Mouse (Mus musculus): ENCODE measurements around the gene Agtr1a.

The Agtr1a gene

DNA sequence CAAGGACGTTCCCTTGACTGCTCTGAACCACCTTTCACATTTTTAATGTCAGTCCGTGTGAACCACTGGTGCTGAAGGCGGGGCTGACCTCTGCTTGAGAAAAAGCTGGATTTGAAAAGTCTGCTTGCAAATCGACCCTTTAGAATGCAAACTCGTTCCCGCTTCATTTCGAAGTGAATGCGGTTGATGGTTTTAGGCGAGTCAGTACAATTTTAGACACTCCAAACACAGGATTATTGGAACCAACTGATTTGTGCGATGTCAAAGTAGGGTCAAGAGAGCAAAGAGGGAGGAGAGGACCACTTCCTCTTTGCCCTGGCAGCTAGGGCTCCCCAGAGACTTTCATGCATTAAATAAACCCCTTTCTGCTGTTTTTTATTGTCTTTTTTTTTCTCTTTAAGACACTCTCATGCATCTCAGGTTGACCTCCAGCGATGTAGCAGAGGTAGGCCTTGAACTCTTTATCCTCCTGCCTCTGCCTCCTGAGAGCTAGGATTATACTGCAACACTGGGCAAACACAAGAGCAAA is 27.9 kb downstream of the Agtr1a start:
- CTCF ChIA-PET: no interaction called here

DNA sequence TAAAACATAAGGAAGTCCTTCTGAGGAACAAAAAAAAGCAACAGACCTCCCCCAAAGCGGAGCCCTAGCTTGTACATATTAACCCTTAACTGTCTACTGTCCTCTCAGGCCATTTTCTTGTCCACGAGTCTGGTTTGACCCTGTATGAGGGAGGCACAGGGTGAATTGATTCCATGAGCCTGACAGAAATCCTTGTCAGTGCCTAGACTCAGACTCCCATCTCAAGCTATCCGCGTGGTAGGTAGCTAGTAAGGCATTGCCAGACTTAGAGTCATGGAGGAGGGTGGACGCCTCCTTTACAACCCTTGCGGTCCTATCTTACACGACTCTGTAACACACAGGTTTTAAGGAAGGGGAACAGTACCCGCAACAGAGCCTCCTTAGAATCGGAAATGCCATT is 28.5 kb downstream of the Agtr1a start:
- CTCF ChIA-PET: no interaction called here

DNA sequence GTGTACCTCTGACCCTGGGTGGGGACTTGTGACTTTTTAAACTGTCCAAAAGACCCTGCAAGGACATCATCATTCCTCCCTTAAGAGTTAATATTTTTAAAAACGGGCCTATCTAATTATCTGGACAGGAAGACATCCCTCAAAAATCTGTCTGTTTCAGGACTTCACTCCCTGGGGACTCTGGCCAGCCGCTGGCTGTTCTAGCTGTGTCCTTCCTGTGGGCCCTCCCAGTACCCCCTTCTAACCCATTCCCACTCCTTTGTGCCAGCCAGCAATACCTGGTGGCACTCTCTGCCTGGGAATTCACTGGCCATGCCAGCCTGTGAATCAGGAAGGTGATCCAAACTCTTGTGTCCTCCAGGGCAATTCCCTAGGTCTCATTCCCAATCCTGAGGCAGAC is 29.1 kb downstream of the Agtr1a start:
- CTCF ChIA-PET: no interaction called here

DNA sequence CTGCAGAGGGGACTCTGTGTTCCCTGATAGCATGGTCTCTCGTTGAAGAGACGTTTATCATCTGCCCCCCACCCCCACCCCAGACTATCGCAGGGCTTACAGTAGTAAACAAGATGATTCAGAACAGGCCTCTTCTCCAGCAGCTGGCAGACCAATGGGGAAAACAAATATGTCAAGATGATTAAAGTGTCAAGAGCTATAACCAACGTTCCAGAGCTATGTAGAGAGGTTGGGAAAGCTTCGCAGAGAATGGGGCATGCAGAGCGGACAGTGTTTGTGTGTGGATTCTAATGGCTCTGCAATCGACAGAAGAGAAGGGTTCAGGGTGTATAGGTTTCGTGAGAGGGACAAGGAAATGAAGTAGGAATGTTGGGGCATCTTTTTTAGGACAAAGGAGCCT is 31.9 kb downstream of the Agtr1a start:
- CTCF ChIA-PET: no interaction called here

DNA sequence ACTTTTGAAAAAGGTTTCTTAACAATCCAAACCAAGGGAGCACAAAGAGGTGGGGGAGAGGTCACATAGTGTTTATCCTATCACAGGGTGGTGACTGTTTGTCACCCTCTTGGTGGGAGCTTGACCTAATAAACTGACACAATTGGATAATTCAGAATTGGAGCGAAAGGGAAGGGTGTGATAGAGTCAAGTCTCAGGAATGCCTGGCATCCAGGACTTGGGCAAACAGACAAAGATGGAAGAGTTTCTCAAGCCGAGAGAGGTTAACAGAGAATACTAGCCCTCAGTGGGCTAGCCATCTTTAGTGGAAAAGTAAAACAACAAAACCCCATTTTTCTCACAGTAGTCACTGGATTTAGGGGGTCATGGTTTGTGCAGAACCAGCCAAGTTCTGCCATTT is 32.5 kb downstream of the Agtr1a start:
- CTCF ChIA-PET: no interaction called here

DNA sequence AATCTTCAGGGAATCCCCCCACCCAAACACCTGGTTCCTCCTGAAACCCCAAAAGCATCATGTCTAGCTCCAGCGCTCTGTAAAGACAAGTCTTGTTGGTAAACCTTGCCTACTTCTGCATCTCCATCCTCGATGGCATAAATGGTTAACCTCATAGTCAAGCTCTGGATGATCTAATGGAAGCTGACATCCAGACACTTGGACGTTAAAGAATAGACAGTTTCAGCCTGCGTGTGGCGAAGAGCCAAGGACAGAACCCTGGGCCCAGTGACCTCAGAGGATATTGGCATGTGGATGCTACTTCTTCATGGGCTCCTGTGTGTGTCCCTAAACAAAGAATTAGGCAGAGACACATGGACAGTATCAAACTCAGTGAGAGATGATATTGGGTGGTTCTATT is 42.6 kb downstream of the Agtr1a start:
- CTCF ChIA-PET: no interaction called here

DNA sequence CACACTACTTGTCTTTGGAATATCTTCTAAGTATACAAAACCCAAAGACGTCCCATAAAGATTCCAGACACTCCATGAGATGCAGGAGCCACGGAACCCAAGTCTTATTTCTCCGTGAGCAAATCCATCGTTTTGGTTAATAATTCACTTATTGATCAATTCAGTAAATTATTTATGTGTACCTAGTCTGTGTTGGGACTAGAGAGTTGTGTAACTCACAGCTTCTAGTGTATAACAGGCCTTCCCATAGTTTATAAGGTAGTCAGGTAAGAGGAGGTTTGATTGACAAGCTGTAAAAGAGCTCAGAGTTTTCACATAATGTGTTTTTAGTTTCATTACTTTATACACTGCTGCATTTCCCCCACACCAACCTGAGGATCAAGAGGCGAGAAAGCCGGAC is 48.9 kb downstream of the Agtr1a start:
- CTCF ChIA-PET: no interaction called here

DNA sequence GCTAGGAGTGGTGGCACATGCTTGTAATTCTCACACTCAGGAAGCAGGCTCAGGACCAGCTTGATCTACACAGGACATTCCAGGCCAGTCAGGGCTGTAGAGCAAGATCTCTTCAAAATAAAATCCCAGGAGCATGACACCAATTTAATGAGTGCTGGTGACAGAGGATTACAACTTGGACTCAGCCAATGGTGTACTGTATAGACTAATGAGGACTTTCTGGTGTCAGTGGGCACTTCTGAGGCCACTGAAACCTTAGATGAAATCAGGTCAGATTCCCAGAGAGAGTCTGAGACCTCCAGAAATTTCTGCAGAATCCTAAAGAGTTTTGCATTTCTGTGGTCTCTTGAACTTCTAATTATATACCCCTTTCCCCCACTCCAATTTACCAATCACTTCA is 57.9 kb downstream of the Agtr1a start:
- CTCF ChIA-PET: no interaction called here

DNA sequence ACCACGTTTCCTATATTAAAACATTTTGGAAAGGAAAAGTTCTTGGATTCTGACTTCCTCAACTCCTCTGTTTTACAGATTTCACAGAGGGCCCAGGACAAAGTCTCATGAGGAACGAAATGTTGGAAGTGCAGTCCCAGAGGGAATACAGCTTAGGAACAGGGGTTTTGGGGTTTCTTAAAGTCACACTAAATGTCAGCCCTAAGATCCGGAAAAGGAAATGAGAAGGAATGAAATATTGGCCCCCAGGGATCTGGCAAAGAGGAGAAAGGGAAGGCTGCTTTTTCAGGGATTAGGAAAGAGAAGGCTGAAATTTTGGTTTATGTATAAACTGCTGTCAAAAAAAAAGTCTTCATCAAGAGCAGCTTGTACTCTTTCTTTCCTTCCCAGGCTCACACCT is 60.2 kb downstream of the Agtr1a start:
- CTCF ChIA-PET: no interaction called here

DNA sequence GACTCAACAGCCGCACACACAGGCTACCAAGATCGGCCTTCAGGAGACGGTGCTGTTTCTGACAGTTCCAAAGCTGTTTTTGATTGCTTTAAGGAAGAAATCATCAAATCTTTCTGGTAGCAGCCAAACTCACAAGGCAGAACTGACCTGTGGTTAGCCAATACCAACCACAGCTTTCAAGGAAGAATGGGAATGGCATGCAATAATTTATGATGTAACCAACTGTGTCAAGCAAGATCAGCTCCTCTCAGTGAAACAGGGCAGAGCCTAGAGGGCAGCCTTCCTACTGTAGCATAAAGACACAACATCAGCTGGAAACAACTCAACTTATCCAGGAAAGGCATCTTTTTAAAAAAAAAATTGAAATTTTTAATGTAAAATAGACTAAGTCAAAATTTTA is 62.6 kb downstream of the Agtr1a start:
- CTCF ChIA-PET: no interaction called here

DNA sequence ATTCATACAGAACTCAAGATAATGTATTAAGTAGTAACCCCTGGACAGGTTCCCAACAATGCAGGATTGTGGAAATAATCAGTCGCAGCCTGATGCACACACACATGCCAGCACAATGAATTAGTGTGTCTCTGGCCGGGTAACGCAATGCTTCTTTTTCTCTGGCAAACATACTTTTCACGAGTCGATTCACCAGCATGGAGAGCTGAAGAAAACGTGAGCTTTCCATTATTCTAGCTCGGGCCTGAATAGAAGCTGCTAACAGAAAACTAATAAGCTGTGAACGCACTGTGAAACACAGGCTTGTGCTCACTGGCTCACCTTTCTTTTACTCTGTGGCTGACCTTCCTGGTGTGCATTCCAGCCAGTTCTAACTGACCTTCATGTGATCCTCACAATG is 64.4 kb downstream of the Agtr1a start:
- CTCF ChIA-PET: no interaction called here

DNA sequence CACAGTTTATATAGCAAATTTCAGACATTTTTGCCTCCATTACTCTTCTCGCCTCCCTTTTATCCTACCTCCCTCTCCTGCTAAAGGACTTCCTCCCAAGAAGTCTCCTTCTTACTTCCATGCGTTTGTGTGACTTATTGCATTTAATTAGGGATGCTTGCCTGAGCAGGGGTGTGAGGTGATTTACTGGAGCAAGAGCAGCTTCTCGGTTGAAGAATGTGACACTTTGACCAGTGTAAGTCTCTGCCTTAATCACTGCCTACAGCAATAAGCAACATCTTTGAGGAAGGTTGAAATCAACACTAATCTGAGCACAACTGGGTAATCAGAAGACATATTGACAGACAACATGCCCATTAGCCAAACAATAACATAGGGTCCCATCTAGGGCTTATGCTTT is 67.6 kb downstream of the Agtr1a start:
- CTCF ChIA-PET: no interaction called here

DNA sequence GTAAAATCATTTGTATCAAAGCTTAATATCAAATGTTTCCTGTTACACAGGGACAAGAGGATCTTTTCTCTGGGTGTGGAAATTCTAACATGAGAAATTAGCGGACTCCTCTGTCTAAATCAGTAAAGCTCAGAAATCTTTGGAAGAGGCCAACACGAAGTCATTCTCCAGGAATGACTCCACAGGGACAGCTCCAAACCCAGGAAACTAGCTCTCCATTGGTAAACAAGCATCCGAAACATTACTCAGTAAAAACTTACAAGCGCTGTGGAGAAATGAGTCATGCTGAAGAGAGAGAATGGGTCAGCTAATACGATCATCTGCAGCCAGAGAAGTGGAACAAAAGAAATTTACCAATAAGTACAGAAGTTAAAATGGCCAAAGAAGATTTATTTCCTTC is 82.4 kb downstream of the Agtr1a start:
- CTCF ChIA-PET: no interaction called here

DNA sequence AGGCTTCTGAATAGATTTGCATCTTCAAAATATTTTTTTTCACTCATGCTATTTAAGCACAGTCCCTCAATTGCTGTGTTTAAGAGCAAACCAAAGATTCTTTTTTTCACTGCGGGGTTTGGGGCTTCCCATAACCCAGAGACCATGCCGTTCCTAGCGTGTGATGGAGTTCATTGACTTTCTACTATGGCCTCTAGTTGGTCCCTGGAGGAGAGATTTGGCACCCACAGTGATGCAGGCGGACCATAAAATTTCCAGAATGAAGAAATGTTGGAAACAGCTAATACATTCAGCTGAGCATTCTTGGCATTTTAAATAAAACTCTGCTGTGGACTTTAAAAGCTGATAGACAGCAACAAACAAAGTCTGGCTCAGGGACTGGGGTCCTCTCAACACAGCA is 90.8 kb downstream of the Agtr1a start:
- CTCF ChIA-PET: no interaction called here

DNA sequence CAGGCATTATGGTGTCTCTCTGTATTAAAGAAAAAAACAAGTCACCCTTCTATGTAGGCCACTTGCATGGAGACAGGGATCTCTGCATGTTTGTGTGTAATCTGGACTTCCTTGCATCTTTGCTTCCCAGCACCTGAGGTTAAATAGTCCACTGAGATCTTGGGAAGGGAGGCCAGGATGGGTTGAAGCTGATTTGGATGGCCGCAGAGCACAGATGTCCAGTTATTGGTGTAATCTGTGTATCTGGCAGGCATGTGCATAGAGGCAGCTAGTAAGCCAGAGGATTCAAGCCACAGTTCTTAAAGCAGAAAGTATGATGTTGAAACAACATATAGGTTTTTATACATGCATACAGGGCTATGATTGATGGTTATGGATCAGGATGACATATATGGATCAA is 91.2 kb downstream of the Agtr1a start:
- CTCF ChIA-PET: no interaction called here

Measured in spleen, embryonic (tissue).